Mouse (Mus musculus) layer of hippocampus, adult 2 months (tissue): ENCODE measurements at regions not wholly inside any gene's neighbourhood (a gene's known extent, or its start where the extent isn't known, plus 50 kb on each side); places are given as distances from the start of the nearest gene placed in this dataset.
"Not testable (repeated sequence)": the region's sequence is repeated elsewhere in the genome, so short reads cannot be mapped to it uniquely, and the experiment has no call there.

Source experiments
- DNase-seq, 2 experiments: peaks; one replicate each; pipeline ENCODE4 v3.0.0; 2022; ENCODE audit warnings: low spot score in 2 of 2
- H3K27ac ChIP-seq: fragments of 200-600 bp; 2 replicates; pipeline ENCODE4 v1.8.1; 2022
- H3K4me3 ChIP-seq: fragments of 200-600 bp; 2 replicates; pipeline ENCODE4 v1.8.1; 2022; ENCODE audit warnings: mild to moderate bottlenecking
- CTCF ChIP-seq: fragments of 200-600 bp; conservative IDR thresholded peaks from 2 replicates; pipeline ENCODE4 v1.8.1; 2022; ENCODE audit warnings: antibody characterized with exemption, mild to moderate bottlenecking, moderate library complexity

DNA sequence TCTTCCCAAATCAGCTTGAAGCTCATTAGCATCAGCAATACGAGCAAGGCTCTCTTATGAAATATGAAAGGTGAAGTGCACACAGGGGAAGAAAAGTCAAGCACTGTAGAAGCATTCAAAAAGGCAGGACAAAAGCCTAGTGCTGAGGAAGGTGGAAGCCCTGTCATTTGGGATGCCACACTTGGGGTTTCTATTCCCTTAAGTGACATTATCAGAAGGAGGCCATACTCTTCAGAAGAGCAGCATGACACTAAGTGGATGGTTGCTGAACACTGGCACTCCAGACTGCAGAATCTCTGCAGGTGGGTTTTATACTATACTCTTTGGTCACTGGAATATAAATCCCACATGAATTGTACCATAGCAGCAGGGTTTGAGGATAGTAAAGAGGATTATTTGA, 120.4 kb upstream of the Pcsk1 start:
- TF ChIP-seq CTCF = no peak
- no peak for DNase-seq
- Histone ChIP-seq H3K27ac (peak overlapping the region; percentile 70; the same call in 1 of the 2 replicates), H3K4me3 (no peak overlapping the region)

DNA sequence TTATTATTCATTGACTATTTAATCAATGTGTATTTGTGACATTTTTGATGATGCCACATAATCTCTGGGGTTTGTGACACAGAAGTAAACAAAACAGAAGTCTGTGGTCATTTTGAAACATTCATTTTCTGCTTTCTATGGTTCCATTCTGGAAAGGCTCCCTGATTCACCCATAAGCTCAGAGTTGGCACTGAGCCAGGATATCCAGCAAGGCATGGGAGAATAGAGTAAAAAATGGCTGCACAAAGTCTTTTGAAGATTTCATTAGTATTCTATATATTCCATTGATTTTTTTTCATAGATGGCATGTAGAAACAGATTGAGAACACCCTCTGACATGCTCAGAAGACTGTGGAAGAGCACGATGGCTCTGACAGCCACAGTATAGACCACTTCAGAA, 133.8 kb upstream of the Pcsk1 start:
- TF ChIP-seq CTCF = no peak
- no peak overlapping the region for H3K4me3 ChIP-seq
- H3K27ac ChIP-seq = no peak overlapping the region
- no peak for DNase-seq

DNA sequence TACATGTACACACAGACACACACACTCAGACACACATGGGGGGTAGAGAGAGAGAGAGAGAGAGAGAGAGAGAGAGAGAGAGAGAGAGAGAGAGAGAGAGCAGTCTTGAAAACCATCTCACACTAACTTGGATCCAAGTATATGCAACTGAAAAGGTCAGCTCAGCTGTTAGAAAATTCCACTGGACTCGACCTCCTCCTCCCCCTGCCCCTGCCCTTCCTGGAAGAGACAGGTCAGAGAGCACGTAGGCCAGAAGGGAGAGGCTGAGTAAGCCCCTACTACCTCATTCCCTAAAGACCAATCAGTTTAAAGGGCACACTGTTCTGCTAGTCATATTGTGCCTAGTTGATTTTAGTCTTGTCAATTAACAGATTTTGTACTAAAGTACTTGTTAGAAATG, 105.0 kb upstream of the Cast start:
- H3K4me3 ChIP-seq, DNase-seq, H3K27ac ChIP-seq: not testable (repeated sequence)

DNA sequence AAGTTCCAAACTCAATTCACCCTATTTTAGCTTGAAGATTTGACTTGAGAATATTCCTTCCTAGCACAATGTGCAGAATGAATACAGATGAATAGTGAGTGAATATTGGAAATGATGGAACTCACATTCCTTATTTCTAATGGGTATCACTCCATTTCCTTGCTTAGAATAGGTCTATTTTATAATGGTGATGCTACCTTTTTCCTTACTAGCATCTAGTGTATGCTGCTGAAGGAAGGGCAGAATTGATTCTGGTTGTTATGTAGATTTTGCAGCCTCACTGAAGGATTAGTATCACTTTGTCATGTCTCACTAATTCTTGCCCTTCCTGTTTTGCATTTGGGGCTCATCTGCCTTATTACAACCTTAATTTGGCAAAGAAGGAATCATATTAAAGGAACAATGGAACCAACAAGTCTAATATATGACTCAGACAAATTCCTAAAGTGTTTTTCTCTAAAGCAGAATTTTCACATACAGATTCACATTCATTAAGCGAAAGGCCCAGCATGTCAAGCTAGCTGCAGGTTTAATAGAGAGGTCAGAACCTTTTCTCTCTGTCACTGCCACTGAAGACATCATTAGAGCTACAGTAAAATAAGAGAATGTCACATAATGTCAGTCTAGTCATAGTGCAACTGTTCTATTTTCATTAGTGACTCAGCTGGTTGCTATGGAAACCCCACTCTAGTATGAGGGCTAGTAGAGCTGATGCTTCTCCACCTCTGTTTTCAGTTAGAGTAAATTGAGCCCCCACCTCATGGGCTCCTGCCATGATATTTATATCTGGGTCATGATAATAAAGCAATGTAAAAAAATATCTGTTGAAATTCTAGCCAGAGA, 94.8 kb upstream of the Cast start:
- DNase-seq = peak; percentile 19 to 54
- no peak for TF ChIP-seq CTCF
- H3K27ac ChIP-seq = peak overlapping the region; percentile 32
- no peak overlapping the region for H3K4me3 ChIP-seq

DNA sequence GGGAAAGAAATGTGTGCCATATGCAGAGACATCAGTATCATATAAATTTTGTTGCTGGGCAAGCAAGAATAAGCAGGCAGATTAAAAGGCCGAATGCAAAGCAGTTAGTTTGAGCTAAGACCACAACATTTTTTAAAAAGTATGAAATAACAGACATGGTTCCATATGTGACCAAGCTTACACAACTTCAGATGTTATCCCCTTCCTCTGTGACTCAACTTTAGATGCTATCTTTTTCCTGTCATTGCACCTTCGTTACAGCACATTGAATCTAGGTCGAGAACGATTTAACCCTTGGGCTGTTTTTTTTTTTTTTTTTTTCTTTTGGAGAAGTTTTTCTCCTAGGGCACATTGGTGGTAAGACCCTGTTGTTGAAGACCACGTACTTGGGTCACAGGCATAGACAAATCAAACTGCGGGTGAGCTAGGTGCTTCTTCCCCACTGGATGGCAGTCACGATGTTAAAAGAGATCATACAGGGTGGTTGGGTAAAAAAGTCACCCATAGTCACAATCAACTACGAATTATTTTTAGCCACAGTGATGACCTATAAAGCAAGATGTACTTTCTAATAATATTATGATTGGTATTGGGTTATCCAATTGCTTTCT, 81.4 kb upstream of the Cast start:
- peak; percentile 21; the same call in 1 of the 2 replicates for TF ChIP-seq CTCF
- no peak for DNase-seq
- Histone ChIP-seq H3K27ac (no peak overlapping the region), H3K4me3 (no peak overlapping the region)

DNA sequence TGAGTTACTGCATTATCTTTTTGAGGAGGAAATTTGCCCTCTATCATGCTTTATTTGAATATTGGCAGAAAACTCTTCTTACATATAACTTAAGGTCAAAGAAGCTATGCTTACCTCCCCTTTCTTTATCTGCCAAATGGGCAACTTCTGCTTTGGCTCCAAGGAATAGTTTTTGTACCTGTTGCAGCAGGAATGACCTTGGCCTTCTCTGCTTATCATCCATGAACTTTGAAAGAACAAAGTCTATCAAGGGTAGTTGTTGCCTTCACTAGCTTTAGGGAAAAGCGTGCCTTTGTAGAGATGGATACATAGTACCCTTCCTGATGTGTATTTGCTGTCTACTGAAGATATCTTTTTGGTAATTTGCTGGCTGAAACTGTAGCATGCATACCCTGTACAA, 59.1 kb upstream of the Cast start:
- DNase-seq = no peak
- H3K27ac ChIP-seq = no peak overlapping the region
- no peak overlapping the region for H3K4me3 ChIP-seq
- TF ChIP-seq CTCF = no peak

DNA sequence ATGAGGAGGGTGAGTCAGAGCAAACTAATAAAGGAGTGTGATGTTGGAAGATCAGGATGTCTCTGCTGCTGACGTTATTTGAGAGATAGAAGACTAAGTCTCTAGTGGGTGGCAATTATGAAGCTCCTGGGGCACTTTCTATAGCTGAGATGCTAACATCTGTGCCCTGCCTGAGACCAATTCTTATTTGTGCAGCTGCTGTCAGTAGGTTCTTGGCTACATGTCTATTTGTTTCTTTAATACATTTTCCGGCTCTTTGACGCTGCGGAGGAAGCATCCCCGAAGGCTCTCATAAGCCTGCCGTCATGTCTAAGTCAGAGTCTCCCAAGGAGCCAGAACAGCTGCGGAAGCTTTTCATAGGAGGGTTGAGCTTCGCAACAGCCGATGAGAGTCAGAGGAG, 55.4 kb upstream of the Cast start:
- no peak for DNase-seq
- no peak overlapping the region for H3K27ac ChIP-seq
- H3K4me3 ChIP-seq = no peak overlapping the region
- no peak for TF ChIP-seq CTCF

DNA sequence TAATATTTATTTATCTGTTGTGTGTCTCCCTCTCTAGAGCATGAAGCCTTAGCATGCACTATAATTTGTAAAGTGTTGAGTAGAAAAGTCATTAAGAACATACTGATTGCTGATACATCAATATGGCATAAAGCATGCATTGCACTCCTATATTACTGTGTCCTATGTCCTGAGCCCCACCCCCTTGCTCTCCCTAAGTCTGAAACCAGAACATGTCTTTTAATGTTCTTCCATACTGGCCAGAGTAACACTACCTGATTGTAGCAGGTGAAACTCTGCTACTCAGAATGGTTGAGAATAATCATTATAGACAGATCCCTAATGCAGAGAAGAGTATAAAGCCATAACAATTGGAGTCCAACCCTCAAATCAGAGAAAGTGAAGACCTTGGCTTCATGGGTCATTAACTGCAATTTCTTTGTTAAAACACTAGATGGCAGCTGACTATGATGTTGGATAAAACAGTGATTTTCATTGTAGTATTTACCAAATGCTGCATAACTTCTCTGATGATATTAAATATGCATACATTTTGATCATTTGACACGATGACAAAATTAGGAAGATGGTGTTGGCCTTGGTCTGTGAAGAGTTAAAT, 52.9 kb upstream of the Cast start:
- peak; percentile 90 for TF ChIP-seq CTCF
- H3K27ac ChIP-seq = no peak overlapping the region
- H3K4me3 ChIP-seq = no peak overlapping the region
- DNase-seq = no peak
